Mouse (Mus musculus) liver, postnatal 0 days (tissue): ENCODE results near the gene Fbxo42.

Experiments
- CTCF ChIP-seq: sonication (generic); IDR thresholded peaks from 2 replicates; pipeline ENCODE4 v1.5.1; 2016; ENCODE audit warnings: antibody characterized with exemption, low read depth
- EP300 ChIP-seq: IDR thresholded peaks from 2 replicates; pipeline ENCODE4 v1.6.1; 2016; ENCODE audit warnings: antibody characterized with exemption, low read depth, mild to moderate bottlenecking

DNA sequence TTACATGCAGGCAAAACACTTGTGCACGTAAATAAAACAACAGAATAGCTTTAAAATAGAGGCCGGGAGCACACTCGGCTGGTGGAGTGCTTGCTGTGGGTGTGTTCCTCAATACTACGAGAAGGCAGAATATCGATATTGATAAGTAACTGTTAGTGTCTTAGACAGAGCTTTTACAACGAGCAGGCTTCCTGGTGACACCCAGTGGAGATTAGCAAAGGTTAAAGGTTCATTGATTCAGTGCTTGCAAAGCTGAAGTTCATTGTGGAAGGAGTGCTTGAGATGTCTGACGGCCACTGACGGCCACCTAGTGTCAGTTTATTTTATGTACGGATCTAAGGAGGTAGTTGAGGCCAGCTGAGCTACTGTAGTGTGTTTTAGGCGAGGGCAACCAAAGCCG lies 11.4 kb downstream of the Fbxo42 start:
- TF ChIP-seq CTCF (peak; percentile 51), EP300 (no peak)
